Mouse (Mus musculus) cerebellum, adult 2 months (tissue): ENCODE measurements at regions not wholly inside any gene's neighbourhood (a gene's known extent, or its start where the extent isn't known, plus 50 kb on each side); places are given as distances from the start of the nearest gene placed in this dataset.

Experiments used
- DNase-seq, 2 experiments: peaks; one replicate each; pipeline ENCODE4 v3.0.0; 2021
- H3K27ac ChIP-seq: fragments of 200-500 bp; 2 replicates; pipeline ENCODE4 v1.5.1; 2012; ENCODE audit warnings: low read length, control low read depth, inconsistent platforms; ENCODE audit not compliant: insufficient read depth
- H3K27me3 ChIP-seq: fragments of 200-500 bp; 2 replicates; pipeline ENCODE4 v1.6.1; 2012; ENCODE audit warnings: inconsistent platforms, mild to moderate bottlenecking, low read length, moderate library complexity; ENCODE audit not compliant: control insufficient read depth, insufficient read depth
- H3K4me1 ChIP-seq: fragments of 200-500 bp; 2 replicates; pipeline ENCODE4 v1.6.1; 2011; ENCODE audit warnings: low read length; ENCODE audit not compliant: control insufficient read depth, insufficient read depth
- H3K4me3 ChIP-seq: fragments of 200-500 bp; replicated peaks from 2 replicates; pipeline ENCODE3; 2011; ENCODE audit warnings: mild to moderate bottlenecking, low read depth, low read length, control low read depth; ENCODE audit not compliant: insufficient read depth
- CTCF ChIP-seq: fragments of 200-500 bp; IDR thresholded peaks from 2 replicates; pipeline ENCODE4 v1.5.1; 2011; ENCODE audit warnings: low read depth, mild to moderate bottlenecking, control low read depth, low read length, moderate library complexity, borderline replicate concordance; ENCODE audit not compliant: insufficient read depth
- POLR2A ChIP-seq: fragments of 200-500 bp; IDR thresholded peaks from 2 replicates; pipeline ENCODE4 v1.6.1; 2011; ENCODE audit warnings: low read length, control low read depth, borderline replicate concordance; ENCODE audit not compliant: insufficient read depth
- WGBS: fragments of 180-500 bp; shearing (Covaris S2); methylation state at CpG from one replicate; pipeline ENCODE4 v1.1.7; 2018; 5-methylcytosine and 5-hydroxymethylcytosine counted together

DNA sequence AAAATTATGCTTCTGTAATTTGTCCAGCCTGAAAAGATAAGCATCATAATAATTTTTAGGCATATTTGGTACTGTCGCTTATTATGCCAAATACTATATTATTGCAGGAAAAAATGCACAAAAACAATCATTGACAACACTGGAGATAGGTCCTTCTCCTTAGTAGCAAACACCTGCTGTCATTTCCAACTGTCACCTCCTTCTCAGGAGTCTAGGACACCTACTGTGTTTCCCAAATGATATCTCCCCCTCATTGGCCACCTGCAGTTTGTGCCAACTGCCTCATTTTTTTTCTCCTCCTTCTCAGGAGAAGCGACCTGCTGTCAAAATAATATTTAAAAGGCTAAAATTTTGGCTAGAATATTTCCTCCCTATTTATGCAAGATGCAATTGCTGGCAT is 202.1 kb upstream of the Pabpc5 start:
- Histone ChIP-seq H3K4me1 (no peaks in the 10 kb centered on the region), H3K27ac (no peak overlapping the region), H3K27me3 (no peaks in the 10 kb centered on the region), H3K4me3 (no peak overlapping the region)
- TF ChIP-seq CTCF (no peak), POLR2A (no peak)
- WGBS, result 15% methylated on average over 2 of the region's 2 CpGs
- peak; percentile 11 to 63 for DNase-seq
